Mouse (Mus musculus) brain, embryonic 14.5 days (tissue): ENCODE data around the gene Ivd.

Experiments used
- CTCF ChIP-seq: fragments of 200-500 bp; IDR thresholded peaks from 2 replicates; pipeline ENCODE4 v1.5.1; 2012; ENCODE audit warnings: inconsistent platforms, mild to moderate bottlenecking, moderate library complexity, borderline replicate concordance; ENCODE audit not compliant: insufficient read depth, insufficient read length; ENCODE audit errors: extremely low read depth
- POLR2A ChIP-seq: fragments of 200-500 bp; IDR thresholded peaks from 2 replicates; pipeline ENCODE4 v1.6.1; 2012; ENCODE audit warnings: mild to moderate bottlenecking, inconsistent platforms, borderline replicate concordance; ENCODE audit not compliant: poor library complexity, insufficient read depth, insufficient read length, severe bottlenecking; ENCODE audit errors: extremely low read depth

- TF ChIP-seq CTCF (no peak), POLR2A (no peak)
These were observed 41.6 kb downstream of the Ivd start for GRCm38 (mm10) chr2:118903333-118903741.
